Comparison of ENCODE assay signal across 15 mouse cellular contexts in the genomic region with DNA sequence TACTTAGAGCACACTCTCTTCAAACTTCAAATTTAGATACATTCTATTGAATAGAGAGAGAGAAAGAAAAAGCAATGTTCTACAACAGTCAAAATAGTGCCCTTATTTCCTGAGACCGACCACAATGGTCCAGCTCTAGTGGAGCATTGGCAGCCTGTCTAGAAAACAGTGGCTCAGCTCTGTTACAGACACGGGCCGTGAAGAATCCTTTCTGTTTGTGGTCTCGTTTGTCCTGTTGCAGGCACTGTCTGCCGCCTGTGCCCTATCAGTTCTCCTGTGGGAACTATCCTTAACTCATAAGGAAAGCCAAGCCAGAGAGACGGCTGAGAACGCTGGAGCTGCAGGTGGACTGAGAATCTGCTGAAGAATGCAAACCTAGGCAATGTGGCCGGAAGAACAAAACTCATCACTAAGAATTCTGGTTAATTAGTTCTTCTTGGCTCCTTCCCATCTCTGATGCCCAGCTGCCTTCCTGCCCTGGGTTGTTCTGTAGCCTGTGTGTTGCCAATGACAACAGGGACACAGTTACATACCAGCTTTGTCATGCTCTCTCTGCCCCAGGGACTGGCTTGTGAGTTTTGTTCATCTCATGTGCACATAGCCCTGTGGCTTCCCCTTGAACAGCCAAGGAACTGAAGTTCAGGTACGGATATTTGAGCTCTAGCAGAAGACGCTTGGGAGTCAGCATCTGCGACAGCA. TPM values are rescaled to one million over a fixed set of nuclear protein-coding genes. Genes with fewer than 3 reads are reported as not detected.
DNase-seq lines count a peak whose midpoint lies in the region; ATAC-seq and TF ChIP-seq lines count a peak whose summit lies in the region.
"Had no signal": no experiment of that assay in that cellular context is flagged by ENCODE, and none has a peak within 500 bp of the region (broad histone marks: within the 10 kb centered on the region; RNA-seq: fewer than 3 reads in every experiment).

No protein-coding gene starts in this region.

- peaks cover 14% of the 10 kb centered on the region for H3K4me1 ChIP-seq in embryonic facial prominence, embryonic 13.5 days
- H3K4me1 ChIP-seq in embryonic facial prominence, embryonic 10.5 days: peaks cover 19% of the 10 kb centered on the region
- no peaks in the 10 kb centered on the region; the same call in 1 of the 2 replicates for H3K4me1 ChIP-seq in kidney, adult 2 months (ENCODE audit: control insufficient read depth, insufficient read depth, low read length)
- no peaks in the 10 kb centered on the region for H3K4me1 ChIP-seq in kidney, embryonic 14.5 days (ENCODE audit: control insufficient read depth, insufficient read depth, low read length)

- no peaks in the 10 kb centered on the region for H3K79me2 ChIP-seq in myocyte (ENCODE audit: control insufficient read depth, insufficient read depth)

- no peak for TF ChIP-seq POLR2A in kidney, adult 2 months (IDR thresholded peaks at IDR 0.05; ENCODE audit: low read depth, low read length)
- no peak for TF ChIP-seq POLR2A in myocyte (IDR thresholded peaks at IDR 0.05; ENCODE audit: insufficient read length, low read depth)

- H3K27ac ChIP-seq in embryonic facial prominence, embryonic 13.5 days: peak overlapping the region; percentile 13; the same call in 1 of the 2 replicates
- no peak overlapping the region for H3K27ac ChIP-seq in embryonic facial prominence, embryonic 10.5 days (replicated peaks)
- no peak overlapping the region for H3K27ac ChIP-seq in kidney, adult 2 months (ENCODE audit: insufficient read depth, low read depth, low read length)
- no peak overlapping the region for H3K27ac ChIP-seq in kidney, embryonic 14.5 days (ENCODE audit: low read depth, low read length)

- no peaks in the 10 kb centered on the region for H3K36me3 ChIP-seq in embryonic facial prominence, embryonic 13.5 days
- H3K36me3 ChIP-seq in embryonic facial prominence, embryonic 10.5 days (replicated peaks): no peaks in the 10 kb centered on the region
- H3K36me3 ChIP-seq in kidney, adult 2 months (ENCODE audit: control insufficient read depth, insufficient read depth, low read length): no peaks in the 10 kb centered on the region
- no peaks in the 10 kb centered on the region for H3K36me3 ChIP-seq in kidney, embryonic 14.5 days (ENCODE audit: control insufficient read depth, insufficient read depth, low read length)
- no peaks in the 10 kb centered on the region for H3K36me3 ChIP-seq in myocyte (ENCODE audit: control insufficient read depth, insufficient read depth)
- H3K36me3 ChIP-seq: G1E had no signal

- no peak overlapping the region for H3K9ac ChIP-seq in embryonic facial prominence, embryonic 13.5 days
- no peak overlapping the region for H3K9ac ChIP-seq in kidney, embryonic 14.5 days (ENCODE audit: low read depth, low read length)

- no peak for ATAC-seq in embryonic facial prominence, embryonic 13.5 days (ENCODE audit: insufficient number of reproducible peaks, insufficient read depth, low FRiP score, low TSS enrichment, low read depth)
- ATAC-seq in kidney, embryonic 14.5 days (ENCODE audit: low FRiP score, low TSS enrichment): no peak
- ATAC-seq: intestine, embryonic 16.5 days had no signal

- TF ChIP-seq CTCF in kidney, adult 2 months (conservative IDR thresholded peaks at IDR 0.05; ENCODE audit: insufficient read depth, insufficient read length, low read depth, low read length): no peak

- no peaks in the 10 kb centered on the region for H3K27me3 ChIP-seq in embryonic facial prominence, embryonic 13.5 days
- H3K27me3 ChIP-seq in embryonic facial prominence, embryonic 10.5 days (replicated peaks; ENCODE audit: low read depth, poor library complexity, severe bottlenecking): no peaks in the 10 kb centered on the region
- H3K27me3 ChIP-seq in kidney, adult 2 months (replicated peaks; ENCODE audit: control insufficient read depth, insufficient read depth, low read length): no peaks in the 10 kb centered on the region
- H3K27me3 ChIP-seq in kidney, embryonic 14.5 days (ENCODE audit: control insufficient read depth, insufficient read depth, low read length): no peaks in the 10 kb centered on the region
- H3K27me3 ChIP-seq in myocyte (ENCODE audit: control insufficient read depth, insufficient read depth, insufficient read length): no peaks in the 10 kb centered on the region

- no peak overlapping the region for H3K4me3 ChIP-seq in embryonic facial prominence, embryonic 13.5 days
- no peak overlapping the region for H3K4me3 ChIP-seq in embryonic facial prominence, embryonic 10.5 days
- H3K4me3 ChIP-seq in kidney, adult 2 months (ENCODE audit: insufficient read depth, low read depth, low read length): no peak overlapping the region
- H3K4me3 ChIP-seq in kidney, embryonic 14.5 days (ENCODE audit: low read length): no peak overlapping the region
- no peak overlapping the region for H3K4me3 ChIP-seq in myocyte

- H3K4me2 ChIP-seq in embryonic facial prominence, embryonic 13.5 days: no peak overlapping the region
- H3K4me2 ChIP-seq in kidney, embryonic 14.5 days (replicated peaks; ENCODE audit: low read depth, low read length): no peak overlapping the region
- H3K4me2 ChIP-seq in myocyte (ENCODE audit: low read depth): peak overlapping the region; percentile 59

- no peaks in the 10 kb centered on the region for H3K9me3 ChIP-seq in embryonic facial prominence, embryonic 13.5 days
- H3K9me3 ChIP-seq in embryonic facial prominence, embryonic 10.5 days: no peaks in the 10 kb centered on the region
- no peaks in the 10 kb centered on the region for H3K9me3 ChIP-seq in kidney, embryonic 14.5 days (ENCODE audit: control insufficient read depth, low read length)
- H3K9me3 ChIP-seq: G1E had no signal

- WGBS in embryonic facial prominence, embryonic 13.5 days: 51% methylated on average over 11 of the region's 11 CpGs
- 77% methylated on average over 11 of the region's 11 CpGs for WGBS in embryonic facial prominence, embryonic 10.5 days
- WGBS in kidney, adult 2 months: 43% methylated on average over 11 of the region's 11 CpGs
- 56% methylated on average over 11 of the region's 11 CpGs for WGBS in kidney, embryonic 14.5 days

- no peak overlapping the region for H3ac ChIP-seq in myocyte (ENCODE audit: control insufficient read depth, insufficient read length)

- no peak for DNase-seq in embryonic facial prominence, embryonic 10.5 days (ENCODE audit: low spot score)
- peak; percentile 59 for DNase-seq in kidney, adult 2 months
- peak; percentile 71 for DNase-seq in retina, postnatal 1 day
- no peak for DNase-seq in retina, embryonic 14.5 days (ENCODE audit: low spot score)
- no peak for DNase-seq in thymus, postnatal 4 days
- DNase-seq: adrenal gland, adult 8-10 months; cerebellum, adult 8-10 months; lung, adult 18-20 months; right cerebral cortex, postnatal 4 days; thymus, adult 18-20 months had no signal

TF ChIP-seq in myocyte, 11 proteins besides CTCF, POLR2A, EP300 and RAD21:
- TF ChIP-seq USF1 (IDR thresholded peaks at IDR 0.05; ENCODE audit: low read depth) (no peak), POLR2AphosphoS2 (IDR thresholded peaks at IDR 0.05; ENCODE audit: insufficient read length, low read depth) (no peak), MYOD1 (IDR thresholded peaks at IDR 0.05; ENCODE audit: control insufficient read depth in 1 of 3, insufficient read length in 2 of 3, low read depth in 2 of 3) (peak in 1 of 3 experiments; percentile 14)

RNA-seq across cellular contexts. Expression of gene Ttc3, which starts 20.7 kb away (rescaled TPM):
- 291 and 321 TPM in 2 replicates for polyA plus RNA-seq in embryonic facial prominence, embryonic 13.5 days (2015; fragmentation: Nextera tagmentation; extraction: Ambion mirVana)
- polyA plus RNA-seq in embryonic facial prominence, embryonic 10.5 days (2016; fragmentation: Nextera tagmentation; extraction: Ambion mirVana): 300 and 304 TPM in 2 replicates
- polyA plus RNA-seq in kidney, adult 2 months (2012; rRNA removed): 22.2 and 24.3 TPM in 2 replicates
- polyA plus RNA-seq in kidney, embryonic 14.5 days (2014; fragmentation: Nextera tagmentation; extraction: Ambion mirVana): 212 and 269 TPM in 2 replicates
- polyA plus RNA-seq in myocyte (2012; fragmentation: generic; extraction: Trizol): 25.0 TPM

RNA-seq across cellular contexts. Expression of gene Ripply3, which starts 21.5 kb away (rescaled TPM):
- 2.1 and 3.2 TPM in 2 replicates for polyA plus RNA-seq in embryonic facial prominence, embryonic 13.5 days (2015; fragmentation: Nextera tagmentation; extraction: Ambion mirVana)
- 5.1 and 6.2 TPM in 2 replicates for polyA plus RNA-seq in embryonic facial prominence, embryonic 10.5 days (2016; fragmentation: Nextera tagmentation; extraction: Ambion mirVana)
- polyA plus RNA-seq in kidney, adult 2 months (2012; rRNA removed): 4.6 and 5.3 TPM in 2 replicates
- polyA plus RNA-seq in kidney, embryonic 14.5 days (2014; fragmentation: Nextera tagmentation; extraction: Ambion mirVana): 14.6 and 15.3 TPM in 2 replicates
- 0.08 TPM for polyA plus RNA-seq in myocyte (2012; fragmentation: generic; extraction: Trizol)
- polyA plus RNA-seq: G1E had no signal

RNA-seq across cellular contexts. Expression of gene Pigp, which starts 21.9 kb away (rescaled TPM):
- polyA plus RNA-seq in embryonic facial prominence, embryonic 13.5 days (2015; fragmentation: Nextera tagmentation; extraction: Ambion mirVana): 122 and 129 TPM in 2 replicates
- polyA plus RNA-seq in embryonic facial prominence, embryonic 10.5 days (2016; fragmentation: Nextera tagmentation; extraction: Ambion mirVana): 77.9 and 78.3 TPM in 2 replicates
- 32.0 and 37.7 TPM in 2 replicates for polyA plus RNA-seq in kidney, adult 2 months (2012; rRNA removed)
- polyA plus RNA-seq in kidney, embryonic 14.5 days (2014; fragmentation: Nextera tagmentation; extraction: Ambion mirVana): 85.6 and 162 TPM in 2 replicates
- 63.2 TPM for polyA plus RNA-seq in myocyte (2012; fragmentation: generic; extraction: Trizol)

RNA-seq across cellular contexts. Expression of gene Hlcs, which starts 36.4 kb away (rescaled TPM):
- 10.0 and 10.5 TPM in 2 replicates for polyA plus RNA-seq in embryonic facial prominence, embryonic 13.5 days (2015; fragmentation: Nextera tagmentation; extraction: Ambion mirVana)
- polyA plus RNA-seq in embryonic facial prominence, embryonic 10.5 days (2016; fragmentation: Nextera tagmentation; extraction: Ambion mirVana): 12.2 and 13.1 TPM in 2 replicates
- 6.9 and 8.1 TPM in 2 replicates for polyA plus RNA-seq in kidney, adult 2 months (2012; rRNA removed)
- 9.0 and 12.5 TPM in 2 replicates for polyA plus RNA-seq in kidney, embryonic 14.5 days (2014; fragmentation: Nextera tagmentation; extraction: Ambion mirVana)
- 3.2 TPM for polyA plus RNA-seq in myocyte (2012; fragmentation: generic; extraction: Trizol)

Comparison
In these comparisons a context has a peak if more than half of its experiments do, and no peak if none do; other contexts are left out.
1. DNase-seq: peak in kidney, adult 2 months (single experiment) and retina, postnatal 1 day (single experiment); none in embryonic facial prominence, embryonic 10.5 days (single experiment), retina, embryonic 14.5 days (single experiment) and thymus, postnatal 4 days (single experiment).